Mouse (Mus musculus): ENCODE measurements around the gene Odf3. TPM values are rescaled to one million over a fixed set of nuclear protein-coding genes. Genes with fewer than 3 reads are reported as not detected.
"Not testable (repeated sequence)": the region's sequence is repeated elsewhere in the genome, so short reads cannot be mapped to it uniquely, and the experiment has no call there.

The Odf3 gene
- polyA plus RNA-seq, 1 experiment from 2014 or later = 0.48 TPM

DNA sequence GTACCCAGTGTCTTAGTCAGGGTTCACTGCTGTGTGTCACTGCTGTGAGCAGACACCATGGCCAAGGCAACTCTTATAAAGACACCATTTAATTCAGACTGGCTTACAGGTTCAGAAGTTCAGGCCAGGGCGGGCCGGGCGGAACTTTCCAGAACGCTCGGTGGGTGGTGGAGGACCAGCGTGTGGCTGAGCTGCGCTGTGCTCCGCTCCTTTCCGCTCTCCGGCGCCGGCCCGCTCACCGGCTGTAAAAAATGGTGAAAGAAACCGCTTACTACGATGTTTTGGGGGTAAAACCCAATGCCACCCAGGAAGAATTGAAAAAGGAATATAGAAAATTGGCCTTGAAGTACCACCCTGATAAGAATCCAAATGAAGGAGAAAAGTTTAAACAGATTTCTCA, 43.0 kb downstream of the Odf3 start:
- not testable (repeated sequence) for H3K9ac ChIP-seq; H3K4me3 ChIP-seq (replicated peaks); H3K27ac ChIP-seq (replicated peaks); H3K9me3 ChIP-seq (replicated peaks); H3K4me1 ChIP-seq; ATAC-seq (ENCODE audit: insufficient number of reproducible peaks, low FRiP score, low TSS enrichment, low read depth); H3K27me3 ChIP-seq; H3K4me2 ChIP-seq (replicated peaks)
- H3K36me3 ChIP-seq = peaks cover 80% of the 10 kb centered on the region
- 93% methylated on average over 16 of the region's 16 CpGs for WGBS

GRCm38 (mm10) chr7:140894031-140894430, 46.4 kb downstream of the Odf3 start:
- ATAC-seq (ENCODE audit: insufficient number of reproducible peaks, low FRiP score, low TSS enrichment, low read depth) = no peak
- H3K27me3 ChIP-seq = no peaks in the 10 kb centered on the region
- H3K27ac ChIP-seq (replicated peaks) = no peak overlapping the region
- no peak overlapping the region for H3K4me3 ChIP-seq (replicated peaks)
- WGBS = 80% methylated on average over 7 of the region's 7 CpGs
- H3K4me2 ChIP-seq (replicated peaks) = no peak overlapping the region
- no peak overlapping the region for H3K9ac ChIP-seq
- no peaks in the 10 kb centered on the region for H3K4me1 ChIP-seq
- H3K36me3 ChIP-seq = peaks cover 77% of the 10 kb centered on the region
- no peaks in the 10 kb centered on the region for H3K9me3 ChIP-seq (replicated peaks)

- H3K9ac ChIP-seq = no peak overlapping the region
- H3K27me3 ChIP-seq = no peaks in the 10 kb centered on the region
- H3K27ac ChIP-seq (replicated peaks) = no peak overlapping the region
- H3K36me3 ChIP-seq = peaks cover 74% of the 10 kb centered on the region
- H3K9me3 ChIP-seq (replicated peaks) = no peaks in the 10 kb centered on the region
- H3K4me1 ChIP-seq = no peaks in the 10 kb centered on the region
- H3K4me3 ChIP-seq (replicated peaks) = no peak overlapping the region
- no peak overlapping the region for H3K4me2 ChIP-seq (replicated peaks)
- no peak for ATAC-seq (ENCODE audit: insufficient number of reproducible peaks, low FRiP score, low TSS enrichment, low read depth)
- 89% methylated on average over 3 of the region's 3 CpGs for WGBS
These were observed 47.0 kb downstream of the Odf3 start for GRCm38 (mm10) chr7:140894611-140895010.

- Histone ChIP-seq H3K4me3 (replicated peaks) (no peak overlapping the region), H3K27ac (replicated peaks) (no peak overlapping the region), H3K36me3 (peaks cover 55% of the 10 kb centered on the region), H3K4me2 (replicated peaks) (no peak overlapping the region), H3K9me3 (replicated peaks) (no peaks in the 10 kb centered on the region), H3K4me1 (no peaks in the 10 kb centered on the region), H3K9ac (no peak overlapping the region), H3K27me3 (no peaks in the 10 kb centered on the region)
- no peak for ATAC-seq (ENCODE audit: insufficient number of reproducible peaks, low FRiP score, low TSS enrichment, low read depth)
- 65% methylated on average over 7 of the region's 7 CpGs for WGBS
These were observed 50.3 kb downstream of the Odf3 start for GRCm38 (mm10) chr7:140897863-140898262.

- no peak overlapping the region for H3K27ac ChIP-seq (replicated peaks)
- no peak overlapping the region for H3K4me3 ChIP-seq (replicated peaks)
- H3K36me3 ChIP-seq = peaks cover 44% of the 10 kb centered on the region
- H3K9me3 ChIP-seq (replicated peaks) = no peaks in the 10 kb centered on the region
- ATAC-seq (ENCODE audit: insufficient number of reproducible peaks, low FRiP score, low TSS enrichment, low read depth) = no peak
- no peak overlapping the region for H3K4me2 ChIP-seq (replicated peaks)
- 83% methylated on average over 3 of the region's 3 CpGs for WGBS
- H3K4me1 ChIP-seq = no peaks in the 10 kb centered on the region
- H3K27me3 ChIP-seq = no peaks in the 10 kb centered on the region
- H3K9ac ChIP-seq = no peak overlapping the region
These were observed 51.5 kb downstream of the Odf3 start for GRCm38 (mm10) chr7:140899121-140899520.

GRCm38 (mm10) chr7:140900220-140900619, 52.6 kb downstream of the Odf3 start, which contains the start of gene Cox8b:
Cox8b (minus strand) TSS chr7:140900446.
- no peak within 1 kb of the TSS for H3K9ac ChIP-seq
- no peak within 1 kb of the TSS for H3K27ac ChIP-seq (replicated peaks)
- WGBS = 78% methylated on average over 10 of the region's 10 CpGs
- H3K4me3 ChIP-seq (replicated peaks) = no peak within 1 kb of the TSS
- H3K36me3 ChIP-seq = peaks cover 35% of the 10 kb centered on the region
- no peak within 1 kb of the TSS for H3K4me2 ChIP-seq (replicated peaks)
- no peaks in the 10 kb centered on the region for H3K27me3 ChIP-seq
- H3K4me1 ChIP-seq = no peaks in the 10 kb centered on the region
- H3K9me3 ChIP-seq (replicated peaks) = no peaks in the 10 kb centered on the region
- no peak for ATAC-seq (ENCODE audit: insufficient number of reproducible peaks, low FRiP score, low TSS enrichment, low read depth)

Other genes starting within 250 kb of the Odf3 start
- gene Olfr46, start 246.5 kb upstream of the Odf3 start, polyA plus RNA-seq (2015; fragmentation: Nextera tagmentation; extraction: Ambion mirVana) = not detected in 2 replicates
- not detected in 2 replicates for gene Olfr61, start 218.8 kb upstream of the Odf3 start, polyA plus RNA-seq (2015; fragmentation: Nextera tagmentation; extraction: Ambion mirVana)
- gene Olfr53, start 201.4 kb upstream of the Odf3 start, polyA plus RNA-seq (2015; fragmentation: Nextera tagmentation; extraction: Ambion mirVana) = not detected in 2 replicates
- gene Olfr539, start 187.9 kb upstream of the Odf3 start, polyA plus RNA-seq (2015; fragmentation: Nextera tagmentation; extraction: Ambion mirVana) = not detected in 2 replicates
- not detected in 2 replicates for gene Olfr45, start 165.9 kb upstream of the Odf3 start, polyA plus RNA-seq (2015; fragmentation: Nextera tagmentation; extraction: Ambion mirVana)
- gene Olfr541, start 150.5 kb upstream of the Odf3 start, polyA plus RNA-seq (2015; fragmentation: Nextera tagmentation; extraction: Ambion mirVana) = not detected in 2 replicates
- not detected in 2 replicates for gene Cyp2e1, start 84.1 kb upstream of the Odf3 start, polyA plus RNA-seq (2015; fragmentation: Nextera tagmentation; extraction: Ambion mirVana)
- gene Syce1, start 60.0 kb upstream of the Odf3 start, polyA plus RNA-seq (2015; fragmentation: Nextera tagmentation; extraction: Ambion mirVana) = 0.19 TPM in 1 of 2 replicates, not detected in the other
- 0.56 and 0.87 TPM in 2 replicates for gene Zfp941, start 25.6 kb upstream of the Odf3 start, polyA plus RNA-seq (2015; fragmentation: Nextera tagmentation; extraction: Ambion mirVana)
- gene Urah, start 12.8 kb upstream of the Odf3 start, polyA plus RNA-seq (2015; fragmentation: Nextera tagmentation; extraction: Ambion mirVana) = 38.8 and 42.6 TPM in 2 replicates
- gene Scgb1c1, start 2.3 kb upstream of the Odf3 start, polyA plus RNA-seq (2015; fragmentation: Nextera tagmentation; extraction: Ambion mirVana) = 2.3 and 8.5 TPM in 2 replicates
- not detected in 2 replicates for gene Gm45785, start 8.5 kb downstream of the Odf3 start, polyA plus RNA-seq (2015; fragmentation: Nextera tagmentation; extraction: Ambion mirVana)
- 78.8 and 86.1 TPM in 2 replicates for gene Ric8a, start 9.2 kb downstream of the Odf3 start, polyA plus RNA-seq (2015; fragmentation: Nextera tagmentation; extraction: Ambion mirVana)
- gene Bet1l, start 9.8 kb downstream of the Odf3 start, polyA plus RNA-seq (2015; fragmentation: Nextera tagmentation; extraction: Ambion mirVana) = 64.2 and 67.5 TPM in 2 replicates
- 206 and 209 TPM in 2 replicates for gene Psmd13, start 34.2 kb downstream of the Odf3 start, polyA plus RNA-seq (2015; fragmentation: Nextera tagmentation; extraction: Ambion mirVana)
- 25.1 and 27.4 TPM in 2 replicates for gene Sirt3, start 34.5 kb downstream of the Odf3 start, polyA plus RNA-seq (2015; fragmentation: Nextera tagmentation; extraction: Ambion mirVana)
- gene Cox8b, start 52.6 kb downstream of the Odf3 start, polyA plus RNA-seq (2015; fragmentation: Nextera tagmentation; extraction: Ambion mirVana) = 23.3 and 34.9 TPM in 2 replicates
- 0.07 and 0.25 TPM in 2 replicates for gene Nlrp6, start 73.1 kb downstream of the Odf3 start, polyA plus RNA-seq (2015; fragmentation: Nextera tagmentation; extraction: Ambion mirVana)
- 26.3 and 29.0 TPM in 2 replicates for gene Pgghg, start 93.6 kb downstream of the Odf3 start, polyA plus RNA-seq (2015; fragmentation: Nextera tagmentation; extraction: Ambion mirVana)
- gene Ifitm5, start 102.5 kb downstream of the Odf3 start, polyA plus RNA-seq (2015; fragmentation: Nextera tagmentation; extraction: Ambion mirVana) = 110 and 112 TPM in 2 replicates
- 0.96 TPM in 1 of 2 replicates, not detected in the other for gene Gm45717, start 108.1 kb downstream of the Odf3 start, polyA plus RNA-seq (2015; fragmentation: Nextera tagmentation; extraction: Ambion mirVana)
- gene Ifitm2, start 108.2 kb downstream of the Odf3 start, polyA plus RNA-seq (2015; fragmentation: Nextera tagmentation; extraction: Ambion mirVana) = 1,542 and 1,589 TPM in 2 replicates
- 126 and 137 TPM in 2 replicates for gene Ifitm1, start 119.4 kb downstream of the Odf3 start, polyA plus RNA-seq (2015; fragmentation: Nextera tagmentation; extraction: Ambion mirVana)
- 197 and 204 TPM in 2 replicates for gene Ifitm3, start 163.0 kb downstream of the Odf3 start, polyA plus RNA-seq (2015; fragmentation: Nextera tagmentation; extraction: Ambion mirVana)
- 2.7 and 2.8 TPM in 2 replicates for gene Ifitm6, start 170.1 kb downstream of the Odf3 start, polyA plus RNA-seq (2015; fragmentation: Nextera tagmentation; extraction: Ambion mirVana)
- gene Gm17387, start 181.3 kb downstream of the Odf3 start, polyA plus RNA-seq (2015; fragmentation: Nextera tagmentation; extraction: Ambion mirVana) = not detected in 2 replicates
- gene B4galnt4, start 213.3 kb downstream of the Odf3 start, polyA plus RNA-seq (2015; fragmentation: Nextera tagmentation; extraction: Ambion mirVana) = 12.0 and 15.1 TPM in 2 replicates
- 115 and 118 TPM in 2 replicates for gene Pkp3, start 230.4 kb downstream of the Odf3 start, polyA plus RNA-seq (2015; fragmentation: Nextera tagmentation; extraction: Ambion mirVana)

All from embryonic facial prominence, embryonic 15.5 days (tissue).